Mouse (Mus musculus) kidney, embryonic 16.5 days (tissue): ENCODE measurements around the gene Gm44. TPM values are rescaled to one million over a fixed set of nuclear protein-coding genes. Genes with fewer than 3 reads are reported as not detected.
"Not testable (repeated sequence)": the region's sequence is repeated elsewhere in the genome, so short reads cannot be mapped to it uniquely, and the experiment has no call there.

Experiments used
- ATAC-seq: fragments of 200-750 bp; cut with Nextera tagmentation; 2 replicates; pipeline ENCODE4 v1.8.0; 2017; ENCODE audit warnings: moderate TSS enrichment; ENCODE audit not compliant: low FRiP score, low TSS enrichment
- H3K27ac ChIP-seq: fragments of 300-500 bp; sonication (generic); 2 replicates; pipeline ENCODE4 v1.5.1; 2014; ENCODE audit warnings: low read length
- H3K27me3 ChIP-seq: fragments of 300-500 bp; sonication (generic); 2 replicates; pipeline ENCODE4 v1.6.1; 2014; ENCODE audit warnings: low read length, control low read depth, mixed read lengths; ENCODE audit not compliant: insufficient read depth
- H3K36me3 ChIP-seq: fragments of 300-500 bp; sonication (generic); 2 replicates; pipeline ENCODE4 v1.6.1; 2014; ENCODE audit warnings: low read length, control low read depth, mixed read lengths; ENCODE audit not compliant: insufficient read depth
- H3K4me1 ChIP-seq: fragments of 300-500 bp; sonication (generic); 2 replicates; pipeline ENCODE4 v1.6.1; 2014; ENCODE audit warnings: low read length, control low read depth, mixed read lengths; ENCODE audit not compliant: insufficient read depth
- H3K4me2 ChIP-seq: fragments of 300-500 bp; sonication (generic); replicated peaks from 2 replicates; pipeline ENCODE4 v1.6.1; 2014; ENCODE audit warnings: low read depth, low read length
- H3K4me3 ChIP-seq: fragments of 300-500 bp; sonication (generic); 2 replicates; pipeline ENCODE4 v1.5.1; 2014; ENCODE audit warnings: mild to moderate bottlenecking, low read length
- H3K9ac ChIP-seq: fragments of 300-500 bp; sonication (generic); replicated peaks from 2 replicates; pipeline ENCODE4 v1.6.1; 2014; ENCODE audit warnings: low read length
- H3K9me3 ChIP-seq: fragments of 300-500 bp; sonication (generic); 2 replicates; pipeline ENCODE4 v1.6.1; 2016; ENCODE audit warnings: low read length, control low read depth
- WGBS: fragments of 180-500 bp; shearing (Covaris S2); extraction: QIAGEN DNeasy Blood & Tissue Kit; methylation state at CpG from one replicate; pipeline ENCODE4 v1.1.7; 2014; 5-methylcytosine and 5-hydroxymethylcytosine counted together
- polyA plus RNA-seq: library from polyadenylated mRNA; unstranded; fragments of >200 nt; fragmentation: Nextera tagmentation; extraction: Ambion mirVana; gene quantifications from 2 replicates; pipeline ENCODE4 v1.2.1, GENCODE M21; 2015

The Gm44 gene
- polyA plus RNA-seq = not detected in 2 replicates

- Histone ChIP-seq H3K9ac (no peak within 1 kb of the TSS), H3K4me3 (no peak within 1 kb of the TSS), H3K27me3 (no peaks in the 10 kb centered on the region), H3K4me1 (no peaks in the 10 kb centered on the region), H3K9me3 (no peaks in the 10 kb centered on the region), H3K36me3 (no peaks in the 10 kb centered on the region), H3K27ac (no peak within 1 kb of the TSS), H3K4me2 (no peak within 1 kb of the TSS)
- WGBS = 85% methylated on average over 4 of the region's 4 CpGs
- no peak for ATAC-seq
Measured at GRCm38 (mm10) chrX:90891842-90892241, at the start of gene Gm44. Gene Gm44 (plus strand): TSS chrX:90892142.

GRCm38 (mm10) chrX:90927989-90928388, 36.0 kb downstream of the Gm44 start:
- H3K9me3 ChIP-seq = no peaks in the 10 kb centered on the region
- H3K4me1 ChIP-seq = no peaks in the 10 kb centered on the region
- H3K27me3 ChIP-seq = no peaks in the 10 kb centered on the region
- 78% methylated on average over 1 of the region's 1 CpGs for WGBS
- no peak overlapping the region for H3K4me2 ChIP-seq
- no peak for ATAC-seq
- no peak overlapping the region for H3K27ac ChIP-seq
- H3K36me3 ChIP-seq = no peaks in the 10 kb centered on the region
- H3K9ac ChIP-seq = no peak overlapping the region
- no peak overlapping the region for H3K4me3 ChIP-seq

- H3K27me3 ChIP-seq, H3K9me3 ChIP-seq, H3K36me3 ChIP-seq, H3K4me1 ChIP-seq, H3K9ac ChIP-seq, H3K27ac ChIP-seq, ATAC-seq, H3K4me3 ChIP-seq, H3K4me2 ChIP-seq: not testable (repeated sequence)
- 75% methylated on average over 2 of the region's 2 CpGs for WGBS
Measured at GRCm38 (mm10) chrX:90938211-90938610, 46.3 kb downstream of the Gm44 start.
